Mouse (Mus musculus): ENCODE measurements at regions not wholly inside any gene's neighbourhood (a gene's known extent, or its start where the extent isn't known, plus 50 kb on each side); places are given as distances from the start of the nearest gene placed in this dataset.

- no peak for DNase-seq (ENCODE audit: low spot score in 2 of 2)
Measured at GRCm38 (mm10) chr9:67698796-67699195, 60.4 kb upstream of the C2cd4b start.

DNA sequence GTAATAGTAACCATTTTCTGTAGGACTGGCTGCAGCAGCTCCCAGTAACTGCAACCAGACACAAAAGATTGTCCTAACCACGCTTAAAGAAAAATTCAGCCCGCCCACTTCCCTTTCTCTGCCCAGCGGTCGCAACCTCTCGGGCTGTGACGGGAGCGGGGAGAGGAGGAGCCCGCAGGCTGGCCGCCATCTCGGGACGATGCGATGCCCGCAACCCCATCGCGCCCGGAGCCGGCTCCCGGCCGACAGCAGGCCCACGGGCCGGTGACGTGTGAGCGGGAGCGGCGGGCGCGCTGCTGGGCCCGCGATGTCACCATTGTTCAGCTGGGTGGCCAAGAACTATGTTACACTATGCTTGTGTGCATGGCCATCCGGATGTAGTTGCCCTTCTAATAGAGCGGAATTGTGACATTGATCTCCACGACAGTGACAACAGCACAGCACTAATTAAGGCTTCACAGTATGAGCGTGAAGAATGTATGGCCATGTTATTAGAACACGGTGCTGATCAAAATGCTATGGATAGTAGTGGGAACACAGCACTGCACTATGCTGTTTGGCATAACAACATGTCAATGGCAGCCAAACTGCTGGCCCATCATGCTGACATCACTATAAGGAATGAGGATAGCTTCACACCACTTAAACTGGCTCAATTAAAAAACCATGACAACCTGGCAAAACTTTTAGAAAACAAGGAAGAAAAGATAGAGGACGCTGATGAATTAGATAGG is 59.2 kb upstream of the C2cd4b start:
- DNase-seq (ENCODE audit: low spot score in 2 of 2), result peak; percentile 24 to 25

DNA sequence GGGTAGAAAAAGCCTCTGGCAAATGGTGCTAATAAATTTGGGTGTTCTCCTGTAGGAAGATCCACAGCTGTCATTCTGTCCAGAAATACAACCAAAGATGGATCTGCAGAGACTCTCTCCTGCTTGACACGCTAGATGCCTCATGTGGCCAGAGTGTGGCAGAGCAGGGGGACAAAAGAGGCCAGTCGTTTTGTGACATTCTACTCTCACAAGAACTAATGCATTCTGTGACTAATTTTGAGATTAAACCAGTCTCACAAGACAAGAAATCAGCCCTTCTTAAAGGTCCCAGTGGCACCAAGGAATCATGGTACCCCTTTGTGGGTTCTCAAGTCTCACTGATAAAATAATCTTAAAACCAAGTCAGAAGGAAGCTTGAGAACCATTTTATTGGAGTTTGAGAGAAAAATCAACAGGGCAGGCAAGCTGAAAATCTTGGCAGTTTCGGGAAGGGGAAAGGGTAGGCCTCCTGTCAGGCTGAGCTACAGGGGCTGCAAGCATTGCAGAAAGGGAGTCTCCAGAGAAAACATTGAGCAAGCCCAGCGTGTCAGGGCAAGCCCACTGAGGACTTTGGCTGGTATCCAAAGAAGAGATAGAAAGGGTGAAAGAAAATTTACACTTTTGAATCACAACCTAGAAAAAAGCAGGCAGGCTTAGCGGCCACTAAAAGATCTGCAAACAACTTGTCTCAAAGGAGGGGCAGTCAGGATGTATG is 50.8 kb upstream of the C2cd4b start:
- no peak for DNase-seq (ENCODE audit: low spot score in 2 of 2)

All from heart, adult 9 months (tissue).